Mouse (Mus musculus) bone marrow macrophage, adult 2 months (primary cell): ENCODE measurements around the gene Rassf1. TPM values are rescaled to one million over a fixed set of nuclear protein-coding genes. Genes with fewer than 3 reads are reported as not detected.

ENCODE experiments used
- H3K27ac ChIP-seq: 2 replicates; pipeline ENCODE4 v1.5.1; 2012; ENCODE audit warnings: low read depth, low read length; ENCODE audit not compliant: insufficient read depth
- H3K4me1 ChIP-seq: 2 replicates; pipeline ENCODE4 v1.6.1; 2012; ENCODE audit warnings: low read length; ENCODE audit not compliant: control insufficient read depth, insufficient read depth
- H3K4me3 ChIP-seq: 2 replicates; pipeline ENCODE4 v1.5.1; 2012; ENCODE audit warnings: mild to moderate bottlenecking, low read length, moderate library complexity; ENCODE audit not compliant: insufficient read depth
- CTCF ChIP-seq: IDR thresholded peaks from 2 replicates; pipeline ENCODE4 v1.5.1; 2012; ENCODE audit warnings: low read depth, mild to moderate bottlenecking, low read length, moderate library complexity
- POLR2A ChIP-seq: IDR thresholded peaks from 2 replicates; pipeline ENCODE4 v1.6.1; 2012; ENCODE audit warnings: mild to moderate bottlenecking, low read depth, low read length, borderline replicate concordance
- polyA plus RNA-seq: library from polyadenylated mRNA; stranded (reverse); fragments of >200 nt; gene quantifications from 2 replicates; pipeline ENCODE4 v1.2.4, GENCODE M21; 2012; ENCODE audit not compliant: missing spikeins, insufficient read depth, insufficient read length

Rassf1 gene
- polyA plus RNA-seq, 1 experiment = 46.2 TPM

DNA sequence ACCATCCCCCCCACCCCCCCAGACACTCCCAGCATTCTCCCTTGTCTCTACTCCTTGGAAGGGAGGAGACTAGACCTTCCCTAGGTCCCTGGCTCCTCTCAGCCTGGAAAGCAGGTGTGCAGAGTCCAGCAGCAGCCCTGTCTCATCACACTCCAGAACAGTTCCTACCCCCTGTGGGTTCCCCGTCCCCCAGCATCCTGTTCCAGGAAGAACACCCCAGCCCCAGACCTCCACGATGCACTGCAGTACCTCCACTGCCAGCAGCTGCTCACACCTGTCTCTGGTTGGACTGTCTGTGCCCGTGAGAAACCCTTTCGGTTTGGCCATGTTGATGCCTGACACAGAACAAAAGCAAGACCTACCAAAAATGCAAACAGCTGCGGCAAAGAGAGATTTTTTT lies 30.2 kb upstream of the Rassf1 start:
- no peak overlapping the region for H3K4me3 ChIP-seq
- no peaks in the 10 kb centered on the region for H3K4me1 ChIP-seq
- H3K27ac ChIP-seq = no peak overlapping the region
- TF ChIP-seq CTCF (no peak), POLR2A (no peak)

GRCm38 (mm10) chr9:107521711-107522399 lies 29.5 kb upstream of the Rassf1 start:
- Histone ChIP-seq H3K4me3 (no peak overlapping the region), H3K27ac (no peak overlapping the region), H3K4me1 (no peaks in the 10 kb centered on the region)
- TF ChIP-seq CTCF = no peak
- no peak for TF ChIP-seq POLR2A

GRCm38 (mm10) chr9:107522400-107522711 lies 29.0 kb upstream of the Rassf1 start:
- Histone ChIP-seq H3K4me3 (no peak overlapping the region), H3K4me1 (no peaks in the 10 kb centered on the region)
- TF ChIP-seq CTCF = no peak
- TF ChIP-seq POLR2A = no peak

GRCm38 (mm10) chr9:107526198-107527026 lies 24.9 kb upstream of the Rassf1 start:
- TF ChIP-seq POLR2A = no peak
- TF ChIP-seq CTCF = no peak
- peak overlapping the region; percentile 20 for H3K4me3 ChIP-seq
- no peaks in the 10 kb centered on the region for H3K4me1 ChIP-seq
- H3K27ac ChIP-seq = no peak overlapping the region

More at GRCm38 (mm10) chr9:107522400-107522711, 29.0 kb upstream of the Rassf1 start:
- no peak overlapping the region for H3K27ac ChIP-seq

DNA sequence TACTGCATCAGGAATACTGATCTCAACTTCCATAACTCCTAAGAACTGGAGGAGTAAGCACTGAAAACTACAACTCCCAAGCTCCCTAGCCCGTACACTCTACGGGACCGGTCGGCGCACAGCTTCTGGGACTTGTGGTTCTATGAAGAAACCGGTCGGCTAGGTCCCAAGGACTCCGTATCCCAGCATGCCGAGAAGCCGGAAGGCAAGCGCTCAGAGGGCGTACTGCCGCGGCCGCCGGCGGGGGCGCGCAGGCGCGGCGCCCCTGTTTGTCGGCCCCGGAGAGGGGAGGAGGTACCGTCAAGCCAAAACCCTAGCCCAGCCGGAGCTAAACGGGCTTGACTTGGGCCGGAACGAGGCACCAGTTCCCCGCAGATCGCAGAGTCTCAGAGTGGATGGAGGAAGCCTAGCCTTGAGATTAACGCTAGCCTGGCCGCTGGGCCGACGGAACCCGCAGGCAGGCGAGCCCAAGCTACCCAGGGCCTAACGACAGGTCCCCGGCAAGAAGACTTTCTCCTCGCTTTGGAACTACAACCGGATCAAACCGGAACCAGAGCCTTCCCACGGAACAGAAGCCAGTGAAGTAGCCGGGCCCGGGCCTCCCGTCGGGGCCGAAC lies 17.5 kb upstream of the Rassf1 start, which contains the start of gene Tmem115:
Gene Tmem115, plus strand, starts transcription at position 155 of the 617 bp plus-strand sequence.
- TF ChIP-seq CTCF = no peak
- no peak for TF ChIP-seq POLR2A

GRCm38 (mm10) chr9:107534408-107535202 lies 16.8 kb upstream of the Rassf1 start:
- Histone ChIP-seq H3K4me1 (peaks cover 11% of the 10 kb centered on the region), H3K27ac (peak overlapping the region; percentile 79), H3K4me3 (peak overlapping the region; percentile 81)
- TF ChIP-seq POLR2A = no peak

More for the DNA sequence above, 17.5 kb upstream of the Rassf1 start, which contains the start of gene Tmem115:
- H3K4me3 ChIP-seq = peak within 1 kb of the TSS; percentile 81
- H3K4me1 ChIP-seq = peaks cover 11% of the 10 kb centered on the region
- H3K27ac ChIP-seq = peak within 1 kb of the TSS; percentile 79

DNA sequence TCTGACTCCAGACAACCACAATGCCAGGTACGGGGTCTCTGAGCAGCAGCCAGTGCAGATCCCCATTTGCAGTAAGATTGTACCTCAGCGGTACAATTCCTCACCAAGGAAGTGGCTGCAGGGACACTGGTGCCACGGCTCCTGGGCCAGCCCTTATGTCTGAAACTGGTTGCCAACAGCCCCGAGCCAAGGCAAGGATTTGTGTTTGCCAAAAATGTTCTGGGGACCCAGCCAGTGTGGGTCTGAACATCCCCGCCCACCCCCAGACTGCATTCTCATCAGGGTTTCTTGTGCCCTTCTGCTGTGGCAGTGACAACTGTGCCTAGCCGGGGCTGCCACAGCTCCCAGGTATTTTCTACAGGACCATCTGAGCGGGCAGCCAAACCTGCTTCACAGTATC lies 13.1 kb upstream of the Rassf1 start:
- Histone ChIP-seq H3K4me3 (no peak overlapping the region), H3K4me1 (peaks cover 17% of the 10 kb centered on the region), H3K27ac (no peak overlapping the region)
- no peak for TF ChIP-seq POLR2A
- no peak for TF ChIP-seq CTCF

- Histone ChIP-seq H3K4me3 (no peak overlapping the region), H3K4me1 (peaks cover 17% of the 10 kb centered on the region), H3K27ac (no peak overlapping the region)
- TF ChIP-seq CTCF = no peak
- no peak for TF ChIP-seq POLR2A
These were observed 12.6 kb upstream of the Rassf1 start for GRCm38 (mm10) chr9:107538711-107539110.

GRCm38 (mm10) chr9:107539940-107540339 lies 11.4 kb upstream of the Rassf1 start:
- Histone ChIP-seq H3K4me3 (no peak overlapping the region), H3K27ac (no peak overlapping the region), H3K4me1 (peaks cover 17% of the 10 kb centered on the region)
- TF ChIP-seq CTCF (no peak), POLR2A (no peak)
